Mouse (Mus musculus) liver, embryonic 11.5 days (tissue): Measurements from ENCODE around the gene Mfsd12. TPM values are rescaled to one million over a fixed set of nuclear protein-coding genes. Genes with fewer than 3 reads are reported as not detected.

Experiments
- ATAC-seq: fragments of 200-750 bp; cut with Nextera tagmentation; replicated peaks from 2 replicates; pipeline ENCODE4 v1.8.0; 2017; ENCODE audit warnings: moderate number of reproducible peaks, mild to moderate bottlenecking, moderate TSS enrichment, moderate library complexity; ENCODE audit not compliant: low FRiP score
- DNase-seq: peaks from one replicate; pipeline ENCODE4 v3.0.0-alpha.2; 2017; ENCODE audit warnings: low spot score
- H3K27ac ChIP-seq: fragments of 300-500 bp; sonication (generic); 2 replicates; pipeline ENCODE4 v1.5.1; 2014; ENCODE audit warnings: mild to moderate bottlenecking, low read depth, low read length, control low read depth
- H3K27me3 ChIP-seq: fragments of 300-500 bp; sonication (generic); replicated peaks from 2 replicates; pipeline ENCODE4 v1.6.1; 2014; ENCODE audit warnings: low read length, mixed read lengths; ENCODE audit not compliant: control insufficient read depth, insufficient read depth
- H3K36me3 ChIP-seq: fragments of 300-500 bp; sonication (generic); 2 replicates; pipeline ENCODE4 v1.6.1; 2014; ENCODE audit warnings: mild to moderate bottlenecking, low read length, moderate library complexity, mixed read lengths; ENCODE audit not compliant: control insufficient read depth, insufficient read depth
- H3K4me1 ChIP-seq: fragments of 300-500 bp; sonication (generic); replicated peaks from 2 replicates; pipeline ENCODE4 v1.6.1; 2014; ENCODE audit warnings: low read length, mixed read lengths; ENCODE audit not compliant: control insufficient read depth, insufficient read depth
- H3K4me2 ChIP-seq: fragments of 300-500 bp; sonication (generic); 2 replicates; pipeline ENCODE4 v1.6.1; 2014; ENCODE audit warnings: mild to moderate bottlenecking, control low read depth, moderate library complexity
- H3K4me3 ChIP-seq: fragments of 300-500 bp; sonication (generic); 2 replicates; pipeline ENCODE4 v1.5.1; 2014; ENCODE audit warnings: low read depth, low read length, control low read depth
- H3K9ac ChIP-seq: fragments of 300-500 bp; sonication (generic); 2 replicates; pipeline ENCODE4 v1.6.1; 2014; ENCODE audit warnings: low read depth, low read length, control low read depth
- H3K9me3 ChIP-seq: fragments of 300-500 bp; sonication (generic); 2 replicates; pipeline ENCODE4 v1.6.1; 2016; ENCODE audit warnings: low read length, inconsistent platforms, mixed read lengths; ENCODE audit not compliant: control insufficient read depth
- WGBS: fragments of 180-500 bp; shearing (Covaris S2); extraction: QIAGEN DNeasy Blood & Tissue Kit; methylation state at CpG from one replicate; pipeline ENCODE4 v1.1.7; 2014; 5-methylcytosine and 5-hydroxymethylcytosine counted together
- polyA plus RNA-seq: library from polyadenylated mRNA; unstranded; fragments of >200 nt; fragmentation: Nextera tagmentation; extraction: Ambion mirVana; gene quantifications from 2 replicates; pipeline ENCODE4 v1.2.1, GENCODE M21; 2014

Mfsd12 gene
- polyA plus RNA-seq, 1 experiment from 2014 or later: 11.2 TPM

- H3K27ac ChIP-seq: peak within 1 kb of the TSS; percentile 42
- peak within 1 kb of the TSS; percentile 16; the same call in 1 of the 2 replicates for H3K9ac ChIP-seq
- 28% methylated on average over 12 of the region's 12 CpGs for WGBS
- no peaks in the 10 kb centered on the region for H3K27me3 ChIP-seq
- peak within 1 kb of the TSS; percentile 22 for H3K4me3 ChIP-seq
- H3K36me3 ChIP-seq: peaks cover 50% of the 10 kb centered on the region
- H3K4me2 ChIP-seq: peak within 1 kb of the TSS; percentile 61
- peaks cover 45% of the 10 kb centered on the region for H3K4me1 ChIP-seq
- peak; percentile 7; the same call in 1 of the 2 replicates for ATAC-seq
- H3K9me3 ChIP-seq: no peaks in the 10 kb centered on the region
- DNase-seq: no peak
These were observed 8.6 kb downstream of the Mfsd12 start, which contains the start of gene 4930404N11Rik for GRCm38 (mm10) chr10:81365672-81366476. Gene 4930404N11Rik (minus strand): TSS chr10:81365816.

GRCm38 (mm10) chr10:81366477-81367206 lies 9.4 kb downstream of the Mfsd12 start:
- no peaks in the 10 kb centered on the region for H3K9me3 ChIP-seq
- peaks cover 39% of the 10 kb centered on the region for H3K4me1 ChIP-seq
- no peak for DNase-seq
- H3K9ac ChIP-seq: no peak overlapping the region
- WGBS: 73% methylated on average over 6 of the region's 6 CpGs
- H3K4me2 ChIP-seq: no peak overlapping the region
- 0 out of 2 replicates have a peak overlapping the region, but pooled peaks have one; percentile 35 for H3K27ac ChIP-seq
- peaks cover 54% of the 10 kb centered on the region for H3K36me3 ChIP-seq
- no peak overlapping the region for H3K4me3 ChIP-seq
- no peaks in the 10 kb centered on the region for H3K27me3 ChIP-seq
- peak; percentile 4; the same call in 1 of the 2 replicates for ATAC-seq

- WGBS: 89% methylated on average over 6 of the region's 6 CpGs
- Histone ChIP-seq H3K4me3 (no peak overlapping the region), H3K9me3 (no peaks in the 10 kb centered on the region), H3K9ac (no peak overlapping the region), H3K27me3 (no peaks in the 10 kb centered on the region), H3K27ac (no peak overlapping the region), H3K4me2 (no peak overlapping the region), H3K36me3 (peaks cover 54% of the 10 kb centered on the region), H3K4me1 (peaks cover 34% of the 10 kb centered on the region)
- no peak for ATAC-seq
- no peak for DNase-seq
These were observed 9.9 kb downstream of the Mfsd12 start for GRCm38 (mm10) chr10:81367207-81367495.

GRCm38 (mm10) chr10:81375322-81375721 lies 18.0 kb downstream of the Mfsd12 start:
- no peak overlapping the region for H3K4me2 ChIP-seq
- no peak overlapping the region for H3K4me3 ChIP-seq
- no peak overlapping the region for H3K9ac ChIP-seq
- no peaks in the 10 kb centered on the region for H3K9me3 ChIP-seq
- H3K27me3 ChIP-seq: no peaks in the 10 kb centered on the region
- WGBS: 93% methylated on average over 10 of the region's 10 CpGs
- peaks cover 36% of the 10 kb centered on the region for H3K36me3 ChIP-seq
- peaks cover 25% of the 10 kb centered on the region for H3K4me1 ChIP-seq
- DNase-seq (no peak), ATAC-seq (no peak)
- no peak overlapping the region; the same call in 1 of the 2 replicates for H3K27ac ChIP-seq

GRCm38 (mm10) chr10:81376561-81377361 lies 19.5 kb downstream of the Mfsd12 start:
- Histone ChIP-seq H3K4me1 (peaks cover 31% of the 10 kb centered on the region), H3K27ac (peak overlapping the region; percentile 75), H3K9me3 (no peaks in the 10 kb centered on the region), H3K36me3 (peaks cover 23% of the 10 kb centered on the region), H3K4me2 (peak overlapping the region; percentile 91), H3K27me3 (no peaks in the 10 kb centered on the region), H3K4me3 (peak overlapping the region; percentile 92), H3K9ac (peak overlapping the region; percentile 97)
- no peak for DNase-seq
- 0 out of 2 replicates have a peak, but pooled peaks have one; percentile 27 for ATAC-seq
- 35% methylated on average over 6 of the region's 6 CpGs for WGBS

- no peaks in the 10 kb centered on the region for H3K9me3 ChIP-seq
- H3K4me2 ChIP-seq: peak overlapping the region; percentile 91
- no peak for DNase-seq
- peak overlapping the region; percentile 75; the same call in 1 of the 2 replicates for H3K27ac ChIP-seq
- H3K4me1 ChIP-seq: peaks cover 36% of the 10 kb centered on the region
- H3K27me3 ChIP-seq: no peaks in the 10 kb centered on the region
- peaks cover 23% of the 10 kb centered on the region for H3K36me3 ChIP-seq
- WGBS: 72% methylated on average over 2 of the region's 2 CpGs
- no peak for ATAC-seq
- peak overlapping the region; percentile 97 for H3K9ac ChIP-seq
- H3K4me3 ChIP-seq: peak overlapping the region; percentile 92
These were observed 20.0 kb downstream of the Mfsd12 start for GRCm38 (mm10) chr10:81377362-81377664.

- H3K27me3 ChIP-seq: no peaks in the 10 kb centered on the region
- WGBS: 1% methylated on average over 53 of the region's 59 CpGs
- peaks cover 18% of the 10 kb centered on the region for H3K36me3 ChIP-seq
- H3K4me2 ChIP-seq: peak within 1 kb of the TSS; percentile 91
- ATAC-seq (peak; percentile 7), DNase-seq (no peak)
- peak within 1 kb of the TSS; percentile 92 for H3K4me3 ChIP-seq
- H3K4me1 ChIP-seq: peaks cover 41% of the 10 kb centered on the region
- peak within 1 kb of the TSS; percentile 81 for H3K27ac ChIP-seq
- peak within 1 kb of the TSS; percentile 97 for H3K9ac ChIP-seq
- H3K9me3 ChIP-seq: no peaks in the 10 kb centered on the region
These were observed 20.7 kb downstream of the Mfsd12 start, which contains the start of gene Fzr1 for GRCm38 (mm10) chr10:81377793-81378552. Gene Fzr1 (minus strand): TSS chr10:81378516.
